Mouse (Mus musculus) megakaryocyte-erythroid progenitor cell, adult 5-6 weeks (primary cell): ENCODE data around the gene Ces2g. TPM values are rescaled to one million over a fixed set of nuclear protein-coding genes. Genes with fewer than 3 reads are reported as not detected.
A peak's percentile ranks its signal among the peaks of the same experiment; 100 is the strongest.

Experiments used
- ATAC-seq: replicated peaks from 2 replicates; pipeline ENCODE4 v1.8.0; 2016; ENCODE audit warnings: mild to moderate bottlenecking, inconsistent platforms; ENCODE audit not compliant: severe bottlenecking, poor library complexity, low FRiP score, low TSS enrichment
- total RNA-seq, 2 experiments: library from RNA; stranded (forward) in 1 of 2; stranded (reverse) in 1 of 2; fragments of 200-1000, 215-1000 nt in 1 of 2; fragments of >200 nt in 1 of 2; fragmentation: Nextera tagmentation in 1 of 2; gene quantifications; 2 replicates each; pipeline ENCODE4 v1.2.3; 2014 to 2017

Ces2g gene
- 332 and 389 TPM in 2 replicates for total RNA-seq (2014; fragmentation: Nextera tagmentation)
- 89.7 and 130 TPM in 2 replicates for total RNA-seq (2017)

GRCm38 (mm10) chr8:104961537-104961961 is at the start of gene Ces2g:
Gene Ces2g (plus strand): TSS chr8:104961718.
- peak; percentile 83 for ATAC-seq

GRCm38 (mm10) chr8:104925972-104926596 is 35.4 kb upstream of the Ces2g start, which contains the start of gene Ces2e:
Gene Ces2e (plus strand): TSS chr8:104926260.
- no peak for ATAC-seq

GRCm38 (mm10) chr8:104927301-104927700 is 34.2 kb upstream of the Ces2g start:
- no peak for ATAC-seq

DNA sequence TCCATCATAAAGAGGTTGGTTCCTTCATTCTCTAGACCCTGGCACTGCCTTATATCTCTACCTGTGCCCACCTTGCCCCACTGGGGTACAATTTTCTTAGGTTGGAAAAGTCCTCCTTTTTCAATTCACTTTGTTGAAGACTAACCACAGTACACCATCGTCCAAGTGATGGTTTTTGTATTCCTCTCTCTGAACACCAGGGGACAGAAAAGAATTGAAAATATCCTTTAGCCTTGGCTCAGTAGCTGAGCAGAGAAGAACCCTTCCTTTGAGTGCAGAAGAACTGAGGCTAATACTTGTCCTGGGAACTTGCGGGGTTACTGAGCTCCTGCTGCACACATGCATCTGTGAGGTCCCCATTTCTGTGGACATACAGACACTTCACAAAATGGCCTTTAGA is 16.9 kb upstream of the Ces2g start:
- ATAC-seq = 0 out of 2 replicates have a peak, but pooled peaks have one; percentile 47

GRCm38 (mm10) chr8:104947056-104947455 is 14.5 kb upstream of the Ces2g start, which contains the start of gene Ces2f:
Gene Ces2f (plus strand): TSS chr8:104947356.
- no peak for ATAC-seq

- no peak for ATAC-seq
These were observed 12.5 kb upstream of the Ces2g start for GRCm38 (mm10) chr8:104949031-104949430.

DNA sequence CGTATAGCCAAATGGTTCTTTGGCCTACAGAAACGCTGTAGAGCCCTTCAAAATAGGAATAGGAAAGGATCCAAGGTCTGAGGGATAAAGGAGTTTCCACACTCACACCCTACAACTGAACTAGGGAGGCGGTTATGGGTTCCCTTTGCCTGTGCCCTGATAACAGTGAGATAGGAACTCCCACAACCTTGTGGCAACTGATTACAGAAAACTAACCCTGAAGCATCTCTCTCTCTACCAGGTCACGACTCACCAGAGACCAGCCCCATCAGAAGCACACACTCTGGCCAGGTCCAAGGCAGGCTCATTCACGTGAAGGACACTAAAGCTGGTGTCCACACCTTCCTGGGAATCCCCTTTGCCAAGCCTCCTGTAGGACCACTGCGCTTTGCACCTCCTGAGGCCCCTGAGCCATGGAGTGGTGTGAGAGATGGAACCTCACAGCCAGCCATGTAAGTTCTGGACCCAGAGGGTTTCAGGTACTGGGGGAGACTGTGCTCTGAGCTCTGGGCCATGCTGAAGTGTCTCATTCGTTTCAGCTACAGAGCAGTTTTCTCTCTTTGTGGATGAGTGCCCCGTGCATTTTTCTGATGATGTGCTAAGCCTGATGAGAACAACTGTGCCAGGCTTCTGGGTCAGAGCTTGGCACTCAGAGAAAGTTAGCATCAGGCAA is 847 bp downstream of the Ces2g start:
- peak; percentile 90 for ATAC-seq

- no peak for ATAC-seq
These were observed 1.9 kb downstream of the Ces2g start for GRCm38 (mm10) chr8:104963375-104963894.

GRCm38 (mm10) chr8:104984126-104984525 is 22.6 kb downstream of the Ces2g start:
- no peak for ATAC-seq

DNA sequence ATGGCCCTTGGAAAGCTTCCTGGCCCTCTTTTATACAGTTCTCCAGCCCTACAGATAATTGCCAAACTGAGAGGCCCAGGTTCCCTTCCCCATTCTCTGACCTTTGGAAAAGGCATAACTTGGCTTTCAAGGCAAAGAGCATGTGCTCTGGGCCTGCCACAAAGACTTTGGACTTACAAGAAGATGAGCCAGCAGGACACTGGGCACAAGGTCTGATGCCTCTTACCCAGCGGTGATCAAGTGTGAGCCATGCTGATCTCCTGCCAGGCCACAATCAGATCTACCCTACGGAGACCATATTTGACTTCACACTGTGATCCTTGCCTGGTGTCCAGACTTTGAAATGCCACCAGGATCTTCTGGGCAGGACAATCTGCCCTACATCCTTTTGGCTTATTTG is 23.4 kb downstream of the Ces2g start:
- ATAC-seq = no peak

- no peak for ATAC-seq
These were observed 36.7 kb downstream of the Ces2g start for GRCm38 (mm10) chr8:104998191-104998590.

GRCm38 (mm10) chr8:104999183-104999582 is 37.7 kb downstream of the Ces2g start:
- no peak for ATAC-seq

DNA sequence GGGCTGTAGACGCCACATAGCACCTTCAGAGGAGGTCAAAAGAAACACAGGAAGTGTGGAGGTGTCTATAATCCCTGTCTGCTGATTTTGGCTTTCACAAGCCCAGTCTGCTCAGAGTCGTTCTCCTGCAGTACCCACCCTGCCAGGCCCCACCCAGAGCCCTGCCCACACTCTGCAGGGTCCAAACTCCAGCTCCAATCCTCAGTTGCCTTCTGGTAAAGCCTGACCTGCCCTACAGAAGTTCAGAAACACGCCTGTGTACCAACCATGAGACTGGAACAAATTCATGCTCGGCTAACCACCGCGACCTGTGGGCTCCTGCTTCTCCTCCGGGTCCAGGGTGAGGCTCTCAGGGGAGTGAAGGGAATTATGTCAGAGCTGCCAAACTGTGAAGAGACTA is 39.1 kb downstream of the Ces2g start, which contains the start of gene Ces2h:
Gene Ces2h (plus strand): TSS at position 268 of the 400 bp plus-strand sequence.
- ATAC-seq = no peak

GRCm38 (mm10) chr8:105010000-105010399 is 48.5 kb downstream of the Ces2g start:
- ATAC-seq = no peak

GRCm38 (mm10) chr8:105011136-105011535 is 49.6 kb downstream of the Ces2g start:
- 0 out of 2 replicates have a peak, but pooled peaks have one; percentile 30 for ATAC-seq

DNA sequence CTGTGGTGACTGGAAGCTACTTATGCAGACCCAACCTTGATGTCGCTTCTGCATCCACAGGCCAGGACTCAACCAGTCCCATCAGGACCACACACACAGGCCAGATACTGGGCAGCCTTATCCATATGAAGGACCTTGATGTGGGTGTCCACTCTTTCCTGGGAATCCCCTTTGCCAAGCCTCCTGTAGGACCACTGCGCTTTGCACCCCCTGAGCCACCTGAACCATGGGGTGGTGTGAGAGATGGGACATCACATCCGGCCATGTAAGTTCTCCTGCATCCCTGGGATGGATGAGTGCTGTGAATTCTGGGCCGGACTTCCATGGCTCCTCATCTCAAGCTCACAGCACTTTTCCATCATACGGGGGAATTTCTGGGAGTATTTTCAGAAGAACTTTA is 52.9 kb downstream of the Ces2g start:
- ATAC-seq = no peak

Other genes starting within 250 kb of the Ces2g start
- not detected in 2 replicates for gene Ces2a, start 227.7 kb upstream of the Ces2g start, total RNA-seq (2014; fragmentation: Nextera tagmentation)
- gene Ces2a, start 227.7 kb upstream of the Ces2g start, total RNA-seq (2017) = not detected in 2 replicates
- gene Ces2b, start 130.1 kb upstream of the Ces2g start, total RNA-seq (2014; fragmentation: Nextera tagmentation) = not detected in 2 replicates
- gene Ces2b, start 130.1 kb upstream of the Ces2g start, total RNA-seq (2017) = not detected in 2 replicates
- gene Ces2c, start 114.7 kb upstream of the Ces2g start, total RNA-seq (2014; fragmentation: Nextera tagmentation) = not detected in 2 replicates
- not detected in 2 replicates for gene Ces2c, start 114.7 kb upstream of the Ces2g start, total RNA-seq (2017)
- gene Ces2e, start 35.5 kb upstream of the Ces2g start, total RNA-seq (2014; fragmentation: Nextera tagmentation) = not detected in 2 replicates
- not detected in 2 replicates for gene Ces2e, start 35.5 kb upstream of the Ces2g start, total RNA-seq (2017)
- not detected in 2 replicates for gene Ces2f, start 14.4 kb upstream of the Ces2g start, total RNA-seq (2014; fragmentation: Nextera tagmentation)
- not detected in 2 replicates for gene Ces2f, start 14.4 kb upstream of the Ces2g start, total RNA-seq (2017)
- not detected in 2 replicates for gene Ces2h, start 39.1 kb downstream of the Ces2g start, total RNA-seq (2014; fragmentation: Nextera tagmentation)
- not detected in 2 replicates for gene Ces2h, start 39.1 kb downstream of the Ces2g start, total RNA-seq (2017)
- not detected in 2 replicates for gene Ces3a, start 86.9 kb downstream of the Ces2g start, total RNA-seq (2014; fragmentation: Nextera tagmentation)
- not detected in 2 replicates for gene Ces3a, start 86.9 kb downstream of the Ces2g start, total RNA-seq (2017)
- not detected in 2 replicates for gene Ces3b, start 122.0 kb downstream of the Ces2g start, total RNA-seq (2014; fragmentation: Nextera tagmentation)
- not detected in 2 replicates for gene Ces3b, start 122.0 kb downstream of the Ces2g start, total RNA-seq (2017)
- not detected in 2 replicates for gene Ces4a, start 170.1 kb downstream of the Ces2g start, total RNA-seq (2014; fragmentation: Nextera tagmentation)
- gene Ces4a, start 170.1 kb downstream of the Ces2g start, total RNA-seq (2017) = not detected in 2 replicates
- 29.5 and 34.0 TPM in 2 replicates for gene Cbfb, start 209.0 kb downstream of the Ces2g start, total RNA-seq (2014; fragmentation: Nextera tagmentation)
- 48.2 and 98.0 TPM in 2 replicates for gene Cbfb, start 209.0 kb downstream of the Ces2g start, total RNA-seq (2017)